13 mouse cellular contexts compared by ENCODE assay signal in genomic region chr3:121365131-121365530, GRCm38 (mm10).
A peak's percentile ranks its signal among the peaks of the same experiment; 100 is the strongest.
DNase-seq lines count a peak whose midpoint lies in the region; ATAC-seq and TF ChIP-seq lines count a peak whose summit lies in the region.
"Had no signal": no experiment of that assay in that cellular context is flagged by ENCODE, and none has a peak within 500 bp of the region (broad histone marks: within the 10 kb centered on the region; RNA-seq: fewer than 3 reads in every experiment).

No protein-coding gene starts in this region.

- no peak overlapping the region for H3K4me3 ChIP-seq in forebrain, embryonic 10.5 days
- H3K4me3 ChIP-seq in forebrain, embryonic 16.5 days (replicated peaks; ENCODE audit: low read length), result no peak overlapping the region
- no peak overlapping the region for H3K4me3 ChIP-seq in thymus, adult 2 months (ENCODE audit: control insufficient read depth, insufficient read depth, low read length)
- H3K4me3 ChIP-seq in limb, embryonic 10.5 days, result no peak overlapping the region
- H3K4me3 ChIP-seq: liver, embryonic 13.5 days had no signal

- peaks cover 17% of the 10 kb centered on the region for H3K4me1 ChIP-seq in forebrain, embryonic 10.5 days
- H3K4me1 ChIP-seq in forebrain, embryonic 16.5 days (replicated peaks; ENCODE audit: control insufficient read depth, insufficient read depth, low read length), result no peaks in the 10 kb centered on the region
- peaks cover 38% of the 10 kb centered on the region for H3K4me1 ChIP-seq in thymus, adult 2 months (replicated peaks; ENCODE audit: control insufficient read depth, insufficient read depth, low read length)
- peaks cover 9% of the 10 kb centered on the region for H3K4me1 ChIP-seq in limb, embryonic 10.5 days

- no peaks in the 10 kb centered on the region for H3K36me3 ChIP-seq in forebrain, embryonic 10.5 days (replicated peaks)
- no peaks in the 10 kb centered on the region for H3K36me3 ChIP-seq in forebrain, embryonic 16.5 days (ENCODE audit: control insufficient read depth, insufficient read depth)
- H3K36me3 ChIP-seq in thymus, adult 2 months (ENCODE audit: control insufficient read depth, insufficient read depth, low read length), result no peaks in the 10 kb centered on the region
- H3K36me3 ChIP-seq in limb, embryonic 10.5 days, result no peaks in the 10 kb centered on the region
- H3K36me3 ChIP-seq: liver, embryonic 13.5 days had no signal

- 80% methylated on average over 8 of the region's 8 CpGs for WGBS in forebrain, embryonic 10.5 days
- 72% methylated on average over 8 of the region's 8 CpGs for WGBS in forebrain, embryonic 16.5 days
- WGBS in thymus, adult 2 months, result 36% methylated on average over 8 of the region's 8 CpGs
- 79% methylated on average over 8 of the region's 8 CpGs for WGBS in limb, embryonic 10.5 days

- peak overlapping the region; percentile 41; the same call in 1 of the 2 replicates for H3K27ac ChIP-seq in forebrain, embryonic 10.5 days
- H3K27ac ChIP-seq in forebrain, embryonic 16.5 days (ENCODE audit: low read length), result no peak overlapping the region
- peak overlapping the region; percentile 70; the same call in 1 of the 2 replicates for H3K27ac ChIP-seq in thymus, adult 2 months (ENCODE audit: control insufficient read depth, insufficient read depth, low read length)
- H3K27ac ChIP-seq in limb, embryonic 10.5 days, result peak overlapping the region; percentile 36; the same call in 1 of the 2 replicates
- H3K27ac ChIP-seq: liver, embryonic 13.5 days had no signal

- no peak for ATAC-seq in forebrain, embryonic 16.5 days
- ATAC-seq: intestine, embryonic 16.5 days had no signal

- H3K4me2 ChIP-seq in forebrain, embryonic 16.5 days (ENCODE audit: low read length), result no peak overlapping the region
- H3K4me2 ChIP-seq: liver, embryonic 13.5 days; midbrain, embryonic 11.5 days had no signal

- H3K9ac ChIP-seq in forebrain, embryonic 16.5 days (replicated peaks; ENCODE audit: low read depth, low read length), result no peak overlapping the region
- H3K9ac ChIP-seq: liver, embryonic 13.5 days had no signal

- DNase-seq in forebrain, embryonic 10.5 days (ENCODE audit: extremely low spot score, low spot score), result no peak
- DNase-seq in thymus, adult 2 months, result no peak
- DNase-seq in thymus, postnatal 14 days, result no peak
- no peak for DNase-seq in limb, embryonic 10.5 days (ENCODE audit: low spot score)
- peak; percentile 62 for DNase-seq in lung, postnatal 36 days
- no peak for DNase-seq in left cerebral cortex, postnatal 10 days (ENCODE audit: extremely low spot score in 1 of 2, low spot score in 2 of 2)
- DNase-seq in right cerebral cortex, adult 18-20 months, result no peak
- DNase-seq: adrenal gland, adult 8-10 months; cerebellum, postnatal 36 days; liver, embryonic 13.5 days had no signal

- TF ChIP-seq POLR2A in thymus, adult 2 months (IDR thresholded peaks at IDR 0.05; ENCODE audit: control insufficient read depth, extremely low read depth, insufficient read depth, low read length, poor library complexity), result no peak

- H3K9me3 ChIP-seq in forebrain, embryonic 10.5 days, result no peaks in the 10 kb centered on the region
- H3K9me3 ChIP-seq in forebrain, embryonic 16.5 days (ENCODE audit: control insufficient read depth, low read length), result no peaks in the 10 kb centered on the region
- H3K9me3 ChIP-seq in limb, embryonic 10.5 days (replicated peaks), result no peaks in the 10 kb centered on the region
- H3K9me3 ChIP-seq: liver, embryonic 13.5 days had no signal

- no peak for TF ChIP-seq CTCF in thymus, adult 2 months (IDR thresholded peaks at IDR 0.05; ENCODE audit: borderline replicate concordance, control insufficient read depth, extremely low read depth, insufficient read depth, low read length, poor library complexity)

- intact Hi-C loops in left cerebral cortex, postnatal 10 days (cut with DNase I), result no loop called here

- H3K27me3 ChIP-seq in forebrain, embryonic 10.5 days (ENCODE audit: poor library complexity, severe bottlenecking), result no peaks in the 10 kb centered on the region
- no peaks in the 10 kb centered on the region for H3K27me3 ChIP-seq in forebrain, embryonic 16.5 days (replicated peaks; ENCODE audit: control insufficient read depth, insufficient read depth, low read length)
- no peaks in the 10 kb centered on the region for H3K27me3 ChIP-seq in thymus, adult 2 months (ENCODE audit: control insufficient read depth, insufficient read depth, low read length)
- H3K27me3 ChIP-seq in limb, embryonic 10.5 days (ENCODE audit: low read depth, poor library complexity, severe bottlenecking), result no peaks in the 10 kb centered on the region
- H3K27me3 ChIP-seq: liver, embryonic 13.5 days had no signal
